Mouse (Mus musculus) forelimb bud, embryonic 11.5 days (tissue): ENCODE data around the gene Rnf121.

Experiments
- DNase-seq: peaks from one replicate; pipeline ENCODE4 v3.0.0-alpha.2; 2012; ENCODE audit warnings: low read depth, low spot score

Gene Rnf121

GRCm38 (mm10) chr7:101999461-102000151 is 65.7 kb downstream of the Rnf121 start:
- DNase-seq, result no peak

- DNase-seq, result peak; percentile 66
Measured at GRCm38 (mm10) chr7:101998194-101998927, 66.9 kb downstream of the Rnf121 start.

- DNase-seq, result no peak
Measured at GRCm38 (mm10) chr7:101994241-101994640, 71.0 kb downstream of the Rnf121 start.

GRCm38 (mm10) chr7:101985081-101985480 is 80.2 kb downstream of the Rnf121 start:
- DNase-seq, result no peak

GRCm38 (mm10) chr7:101982735-101983134 is 82.5 kb downstream of the Rnf121 start:
- DNase-seq, result no peak

GRCm38 (mm10) chr7:101974505-101974904 is 90.8 kb downstream of the Rnf121 start:
- no peak for DNase-seq

- DNase-seq, result peak; percentile 70
Measured at GRCm38 (mm10) chr7:101973730-101974129, 91.5 kb downstream of the Rnf121 start.

- no peak for DNase-seq
Measured at GRCm38 (mm10) chr7:101971721-101972120, 93.5 kb downstream of the Rnf121 start.

GRCm38 (mm10) chr7:101970821-101971461 is 94.3 kb downstream of the Rnf121 start:
- peak; percentile 50 for DNase-seq

- DNase-seq, result peak; percentile 88
Measured at GRCm38 (mm10) chr7:101970429-101970775, 94.9 kb downstream of the Rnf121 start.

GRCm38 (mm10) chr7:101969694-101970428 is 95.4 kb downstream of the Rnf121 start:
- DNase-seq, result peak; percentile 78
